Mouse (Mus musculus): ENCODE results near the gene Sumo3.
A peak's percentile ranks its signal among the peaks of the same experiment; 100 is the strongest.

Gene Sumo3

DNA sequence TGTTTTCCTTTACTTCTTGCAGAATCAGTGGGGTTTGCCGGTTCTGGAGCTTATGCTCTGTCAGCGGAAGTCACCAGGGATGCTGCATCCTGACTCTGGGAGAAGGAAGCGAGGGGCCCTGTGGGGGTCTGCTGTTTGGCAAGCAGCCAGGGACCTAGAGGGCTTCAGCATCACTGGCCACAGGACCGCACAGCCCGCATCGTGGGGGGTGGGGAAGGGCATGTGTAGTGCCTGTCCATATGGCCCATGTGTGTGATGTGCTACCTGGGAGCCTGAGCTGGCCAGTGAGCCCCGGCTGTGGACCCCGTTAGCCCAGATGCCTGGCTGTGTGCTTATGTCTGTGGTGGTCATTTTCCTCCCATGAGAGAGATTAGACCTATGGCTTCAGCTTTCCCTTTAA, 16.1 kb upstream of the Sumo3 start:
- no peak for DNase-seq

DNA sequence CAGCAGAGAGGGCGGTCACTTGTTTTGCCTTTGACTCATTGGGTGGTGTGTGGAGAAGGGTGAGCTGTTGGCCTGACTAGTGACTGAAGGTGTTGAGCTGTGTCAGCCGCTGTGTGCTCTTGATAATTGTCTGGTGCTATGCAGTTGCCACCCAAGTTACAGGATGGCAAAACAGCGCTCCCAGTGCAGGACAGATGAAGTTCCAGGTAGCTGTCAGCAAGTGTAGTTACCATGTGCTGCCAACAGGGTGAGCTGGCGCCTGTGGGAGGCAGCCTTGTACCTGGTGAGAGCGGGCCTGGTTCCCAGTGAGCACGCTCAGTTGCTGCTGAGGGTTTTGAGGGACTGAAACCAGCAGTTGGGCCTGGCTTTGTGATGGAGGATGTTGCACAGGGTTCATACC, 15.1 kb upstream of the Sumo3 start:
- DNase-seq: peak; percentile 53

- no peak for DNase-seq
Measured at GRCm38 (mm10) chr10:77591546-77591945, 14.4 kb upstream of the Sumo3 start.

GRCm38 (mm10) chr10:77596060-77596459, 9.8 kb upstream of the Sumo3 start:
- DNase-seq: no peak

GRCm38 (mm10) chr10:77603021-77603420, 2.9 kb upstream of the Sumo3 start:
- no peak for DNase-seq

- no peak for DNase-seq
Measured at GRCm38 (mm10) chr10:77604111-77604510, 1.8 kb upstream of the Sumo3 start.

- no peak for DNase-seq
Measured at GRCm38 (mm10) chr10:77604958-77605357, 939 bp upstream of the Sumo3 start.

GRCm38 (mm10) chr10:77605368-77605767, 529 bp upstream of the Sumo3 start:
- DNase-seq: no peak

DNA sequence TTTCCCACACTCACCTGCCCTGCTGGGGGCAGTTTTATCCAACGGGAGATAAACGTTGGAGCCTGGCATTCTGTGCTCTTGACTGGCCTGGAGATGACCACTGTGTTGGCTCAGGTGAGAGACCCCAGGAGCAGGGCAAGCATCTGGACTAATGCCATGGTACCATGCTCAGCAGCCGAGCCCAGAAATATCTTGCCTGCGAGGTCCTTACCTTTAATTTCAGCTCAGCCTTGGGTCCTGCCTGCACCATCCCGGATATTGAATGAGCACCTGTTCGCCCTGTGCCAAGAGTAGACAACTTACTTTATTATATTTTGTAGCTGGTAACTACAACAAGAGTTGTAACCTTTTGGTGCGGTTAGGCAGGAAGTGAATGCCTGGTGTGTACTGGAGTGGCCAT, 958 bp downstream of the Sumo3 start:
- no peak for DNase-seq

GRCm38 (mm10) chr10:77607441-77607840, 1.5 kb downstream of the Sumo3 start:
- DNase-seq: peak; percentile 43

GRCm38 (mm10) chr10:77608589-77608988, 2.7 kb downstream of the Sumo3 start:
- no peak for DNase-seq

- no peak for DNase-seq
Measured at GRCm38 (mm10) chr10:77610221-77610961, 4.5 kb downstream of the Sumo3 start.

DNA sequence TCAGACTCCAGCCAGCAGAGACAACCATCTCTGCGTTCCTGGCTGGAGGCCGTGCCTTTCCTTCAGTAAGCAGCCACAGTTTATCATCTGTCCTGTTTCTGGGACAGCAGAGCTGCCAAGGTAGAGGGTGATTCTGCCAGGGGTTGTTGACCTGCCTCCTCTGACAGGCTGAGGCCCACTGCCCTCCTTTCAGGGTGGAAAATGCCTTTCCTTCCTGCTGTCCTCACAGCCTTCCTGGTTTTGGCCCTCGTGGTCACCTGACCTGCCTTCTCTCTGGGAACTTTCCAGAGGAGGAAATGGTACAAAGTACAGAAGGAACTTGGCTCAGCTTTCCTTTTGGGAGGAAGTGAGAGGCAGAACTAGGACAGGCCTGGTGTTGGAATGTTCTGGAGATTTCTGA, 7.5 kb downstream of the Sumo3 start:
- peak; percentile 84 for DNase-seq

- no peak for DNase-seq
Measured at GRCm38 (mm10) chr10:77615647-77616046, 9.8 kb downstream of the Sumo3 start.

- no peak for DNase-seq
Measured at GRCm38 (mm10) chr10:77616166-77616565, 10.3 kb downstream of the Sumo3 start.

DNA sequence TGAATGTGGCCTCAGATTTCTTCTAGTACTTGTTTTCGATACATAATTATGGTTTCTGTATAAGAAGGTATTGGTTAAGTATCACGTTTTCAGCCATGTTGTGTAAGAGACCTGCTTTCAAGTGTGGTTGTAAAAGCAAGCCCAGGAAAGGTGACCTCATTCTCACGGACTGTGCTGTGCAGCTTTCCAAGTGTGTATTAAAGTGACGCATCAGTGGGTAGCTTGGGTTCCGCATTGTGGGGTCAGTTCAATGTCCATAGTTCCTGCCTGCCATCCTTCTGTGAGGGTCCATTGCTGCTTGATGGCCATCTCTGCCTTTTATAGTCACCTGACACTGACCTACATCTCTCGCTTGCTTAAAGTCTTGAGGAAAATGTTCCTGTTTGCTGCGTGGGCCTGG, 11.0 kb downstream of the Sumo3 start:
- DNase-seq: peak; percentile 40

DNA sequence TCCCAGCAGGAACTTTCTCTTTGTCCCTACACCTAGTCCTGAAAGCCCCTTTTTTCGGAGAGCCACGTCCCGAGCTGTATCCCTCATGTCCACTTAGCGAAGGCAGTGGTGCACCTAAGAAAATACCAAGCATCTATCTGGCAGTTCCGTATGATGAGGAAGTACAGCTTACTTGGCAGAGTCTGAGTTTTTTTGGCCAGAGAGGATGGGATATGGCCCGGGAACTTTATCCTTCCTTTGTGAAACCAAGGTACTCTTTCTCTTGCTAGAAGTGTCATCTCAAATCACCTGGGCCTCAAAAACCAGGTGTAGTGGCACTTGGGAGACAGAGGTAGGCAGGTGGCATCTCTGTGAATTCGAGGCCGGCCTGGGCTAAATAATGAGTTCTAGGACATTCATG, 15.6 kb downstream of the Sumo3 start:
- no peak for DNase-seq

GRCm38 (mm10) chr10:77622055-77622988, 16.4 kb downstream of the Sumo3 start, which contains the start of gene Ube2g2:
Gene Ube2g2, plus strand, starts transcription at chr10:77622275.
- peak; percentile 87 for DNase-seq

GRCm38 (mm10) chr10:77623069-77623492, 17.2 kb downstream of the Sumo3 start:
- no peak for DNase-seq

GRCm38 (mm10) chr10:77623639-77624400, 17.9 kb downstream of the Sumo3 start:
- DNase-seq: no peak

- DNase-seq: no peak
Measured at GRCm38 (mm10) chr10:77624570-77624995, 18.7 kb downstream of the Sumo3 start.

GRCm38 (mm10) chr10:77626036-77626435, 20.1 kb downstream of the Sumo3 start:
- no peak for DNase-seq

- DNase-seq: no peak
Measured at GRCm38 (mm10) chr10:77626591-77626990, 20.7 kb downstream of the Sumo3 start.
